Mouse (Mus musculus) MN1 (cell line): Measurements from ENCODE around the gene 4930562C15Rik.
"Not testable (repeated sequence)": the region's sequence is repeated elsewhere in the genome, so short reads cannot be mapped to it uniquely, and the experiment has no call there.

ENCODE experiments used
- DNase-seq: peaks from one replicate; pipeline ENCODE4 v3.0.0-alpha.2; 2016; ENCODE audit warnings: low spot score

The 4930562C15Rik gene

GRCm38 (mm10) chr16:4835191-4835590 lies at the start of gene 4930562C15Rik:
Gene 4930562C15Rik, plus strand, starts transcription at chr16:4835416.
- no peak for DNase-seq

DNA sequence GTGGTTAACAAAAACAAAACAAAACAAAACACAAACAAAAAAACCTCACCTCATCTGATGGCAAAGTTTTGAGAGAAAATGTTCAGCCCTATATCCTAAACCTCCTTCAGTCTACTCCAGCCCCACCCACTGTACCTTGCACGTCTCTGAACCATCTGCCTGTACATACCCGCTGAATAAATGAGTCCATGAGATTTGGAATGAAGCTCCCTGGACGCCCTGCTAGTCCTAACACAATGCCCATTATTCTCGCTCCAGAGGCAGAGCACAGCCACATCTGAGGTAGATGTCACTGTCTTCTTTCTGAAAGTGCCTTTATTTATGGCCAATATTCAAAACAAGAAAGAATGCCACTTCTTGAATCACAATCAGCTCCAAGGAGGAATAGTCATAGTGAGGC lies 49.5 kb upstream of the 4930562C15Rik start:
- no peak for DNase-seq

- no peak for DNase-seq
These were observed 47.0 kb upstream of the 4930562C15Rik start for GRCm38 (mm10) chr16:4788176-4788575.

GRCm38 (mm10) chr16:4789311-4789768 lies 45.9 kb upstream of the 4930562C15Rik start:
- peak; percentile 35 for DNase-seq

DNA sequence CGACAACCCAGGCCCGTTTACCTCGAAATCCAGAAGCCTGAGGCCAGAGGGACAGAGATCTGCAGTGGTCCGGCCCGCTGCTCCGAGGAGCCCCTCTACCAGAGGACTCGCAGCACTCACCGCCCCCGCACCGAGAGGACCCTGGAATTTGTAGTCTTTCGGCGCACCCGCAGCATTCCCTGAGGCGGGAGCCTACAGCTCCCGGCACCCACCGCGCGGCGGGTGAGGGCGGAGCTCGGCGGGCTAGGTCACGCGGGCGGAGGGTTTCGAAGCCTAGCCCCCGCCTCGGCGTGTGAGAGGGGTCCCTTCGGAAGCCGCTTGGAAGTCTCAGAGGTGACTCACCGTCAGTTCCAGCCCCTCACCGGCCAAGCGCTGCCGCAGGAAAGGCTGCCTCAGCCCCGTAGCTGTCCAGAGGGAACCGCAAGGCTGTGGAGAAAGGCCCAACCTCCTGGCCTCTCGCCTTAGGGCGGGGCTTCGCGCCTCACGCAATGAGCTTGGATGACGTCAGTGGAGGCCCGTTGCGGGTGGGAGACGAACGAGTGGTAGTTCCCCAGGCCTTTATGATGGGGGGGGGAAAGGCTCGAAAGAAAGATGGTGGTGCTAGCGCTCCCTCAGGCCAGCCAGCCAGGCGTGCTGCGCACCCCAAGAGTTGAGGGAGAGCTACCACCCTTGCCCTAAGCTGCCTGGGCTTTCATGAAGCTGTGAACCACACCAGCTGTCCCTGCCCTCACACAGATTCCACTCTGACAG lies 45.2 kb upstream of the 4930562C15Rik start, which contains the start of gene Cdip1:
Gene Cdip1 (minus strand): TSS at position 483 of the 750 bp plus-strand sequence.
- peak; percentile 95 for DNase-seq

DNA sequence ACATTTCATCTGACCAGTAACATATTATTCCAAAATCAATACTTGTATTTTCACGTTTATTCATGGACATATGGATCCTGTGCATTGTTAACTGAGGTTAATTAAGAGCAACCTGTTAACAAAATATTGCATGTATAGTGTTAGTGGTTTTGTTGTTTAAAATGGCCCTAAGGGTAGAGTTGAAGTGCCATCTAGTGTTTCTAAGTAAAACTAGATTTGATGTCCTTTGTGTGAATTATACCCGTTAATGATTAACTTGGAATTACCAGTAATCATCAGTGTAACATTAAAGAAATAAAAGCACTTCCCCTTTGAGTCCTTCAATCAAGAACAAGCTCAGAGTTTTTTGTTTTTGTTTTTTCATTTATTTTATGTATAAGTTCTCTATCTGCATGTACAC lies 43.9 kb upstream of the 4930562C15Rik start:
- peak; percentile 15 for DNase-seq

- no peak for DNase-seq
These were observed 38.6 kb upstream of the 4930562C15Rik start for GRCm38 (mm10) chr16:4796631-4797030.

DNA sequence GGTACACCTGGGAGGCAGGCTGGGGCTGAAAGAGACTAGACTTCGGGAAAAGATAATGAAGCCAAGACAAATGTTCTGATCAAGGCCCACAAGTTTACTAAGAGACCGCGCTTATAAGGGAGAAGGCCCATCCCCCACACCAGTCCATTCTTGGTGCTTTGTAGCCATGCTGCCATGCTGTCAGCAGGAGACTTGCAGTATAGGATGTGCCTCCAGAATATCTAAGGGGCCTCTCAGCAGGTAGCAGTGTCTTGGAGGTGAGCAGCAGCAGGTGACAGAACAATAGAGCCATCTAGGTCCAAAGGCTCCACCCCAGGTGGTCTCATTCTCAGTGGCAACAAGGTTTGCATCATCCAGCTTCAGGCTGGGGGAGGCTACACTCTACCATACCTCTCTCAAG lies 16.9 kb upstream of the 4930562C15Rik start:
- no peak for DNase-seq

DNA sequence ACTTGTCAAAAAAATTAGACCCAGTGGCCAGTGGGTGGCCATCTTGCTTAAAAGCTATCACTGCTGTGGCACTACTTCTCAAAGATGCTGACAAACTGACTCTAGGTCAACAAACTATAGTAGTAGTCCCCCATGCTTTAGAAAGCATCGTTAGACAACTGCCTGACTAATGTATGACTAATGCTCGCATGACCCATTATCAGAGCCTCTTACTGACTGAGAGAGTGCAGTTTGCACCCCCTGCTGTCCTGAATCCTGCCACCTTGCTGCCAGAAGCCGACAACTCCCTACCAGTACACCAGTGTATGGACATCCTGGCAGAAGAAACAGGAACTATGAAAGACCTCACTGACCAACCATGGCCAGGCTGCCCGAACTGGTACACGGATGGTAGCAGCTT lies 10.8 kb upstream of the 4930562C15Rik start:
- not testable (repeated sequence) for DNase-seq

DNA sequence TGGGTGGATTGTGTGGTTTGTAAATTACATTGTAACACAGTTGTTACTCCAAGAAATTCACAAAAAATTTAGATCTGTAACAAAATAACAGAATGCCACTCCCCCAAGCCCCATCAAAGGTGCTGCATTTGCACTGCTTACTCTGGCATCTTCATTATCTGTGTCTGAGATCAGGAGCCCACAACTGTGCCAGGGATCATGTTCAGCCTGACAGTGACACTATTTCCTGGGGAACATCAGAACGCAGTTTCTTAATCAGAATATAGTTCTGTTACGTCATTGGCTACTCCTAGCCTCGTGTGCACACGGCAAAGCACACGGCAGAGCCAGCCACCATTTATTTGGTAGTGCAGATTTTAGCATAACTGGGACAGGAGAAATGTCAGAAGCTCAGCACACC lies 7.6 kb upstream of the 4930562C15Rik start:
- DNase-seq = no peak

- DNase-seq = no peak
These were observed 5.8 kb upstream of the 4930562C15Rik start for GRCm38 (mm10) chr16:4829271-4829900.

- no peak for DNase-seq
These were observed 3.4 kb upstream of the 4930562C15Rik start for GRCm38 (mm10) chr16:4831650-4832419.

GRCm38 (mm10) chr16:4833858-4834257 lies 1.4 kb upstream of the 4930562C15Rik start:
- DNase-seq = no peak

DNA sequence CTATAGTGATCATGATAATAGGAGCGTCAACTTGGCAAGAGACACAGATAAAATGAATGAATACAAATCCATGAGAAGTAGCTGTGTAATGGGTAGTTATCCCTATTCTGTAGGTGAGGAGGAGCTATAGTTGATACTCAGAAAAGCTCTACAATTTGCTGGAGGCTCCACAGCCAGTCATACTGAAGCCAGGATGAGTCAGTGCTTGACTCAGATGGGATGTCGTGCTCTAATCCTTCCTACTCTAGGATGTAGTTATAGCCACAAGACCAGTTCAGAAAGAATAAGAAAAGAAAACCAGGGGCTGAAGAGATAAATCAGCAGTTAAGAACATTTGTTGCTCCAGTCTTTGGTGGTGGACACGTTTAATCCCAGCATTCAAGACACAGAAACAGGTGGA lies 2.4 kb downstream of the 4930562C15Rik start:
- DNase-seq = no peak

- DNase-seq = no peak
These were observed 4.3 kb downstream of the 4930562C15Rik start for GRCm38 (mm10) chr16:4839552-4839951.

- DNase-seq = no peak
These were observed 5.0 kb downstream of the 4930562C15Rik start for GRCm38 (mm10) chr16:4840231-4840630.

GRCm38 (mm10) chr16:4847041-4847440 lies 11.8 kb downstream of the 4930562C15Rik start:
- no peak for DNase-seq

DNA sequence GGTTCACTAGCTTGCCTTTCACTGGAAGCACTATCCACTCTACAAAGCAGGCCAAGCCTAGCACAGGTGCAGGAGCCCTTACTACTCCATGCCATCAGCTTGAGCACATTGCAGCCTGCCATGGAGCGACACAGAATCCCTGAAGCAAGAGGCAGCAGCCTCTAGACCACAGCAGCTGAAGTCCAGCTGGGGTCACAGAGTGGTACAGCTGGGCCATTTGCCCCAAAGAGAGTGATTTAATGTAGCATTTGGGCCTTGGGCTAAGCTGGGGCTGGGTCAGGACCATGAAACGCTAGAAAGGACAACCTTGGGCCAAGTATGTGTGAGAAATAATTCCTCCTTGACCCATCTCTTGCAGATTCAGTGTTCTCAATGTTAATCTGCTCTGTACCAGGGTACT lies 12.9 kb downstream of the 4930562C15Rik start:
- no peak for DNase-seq

GRCm38 (mm10) chr16:4850361-4850760 lies 15.1 kb downstream of the 4930562C15Rik start:
- peak; percentile 25 for DNase-seq

DNA sequence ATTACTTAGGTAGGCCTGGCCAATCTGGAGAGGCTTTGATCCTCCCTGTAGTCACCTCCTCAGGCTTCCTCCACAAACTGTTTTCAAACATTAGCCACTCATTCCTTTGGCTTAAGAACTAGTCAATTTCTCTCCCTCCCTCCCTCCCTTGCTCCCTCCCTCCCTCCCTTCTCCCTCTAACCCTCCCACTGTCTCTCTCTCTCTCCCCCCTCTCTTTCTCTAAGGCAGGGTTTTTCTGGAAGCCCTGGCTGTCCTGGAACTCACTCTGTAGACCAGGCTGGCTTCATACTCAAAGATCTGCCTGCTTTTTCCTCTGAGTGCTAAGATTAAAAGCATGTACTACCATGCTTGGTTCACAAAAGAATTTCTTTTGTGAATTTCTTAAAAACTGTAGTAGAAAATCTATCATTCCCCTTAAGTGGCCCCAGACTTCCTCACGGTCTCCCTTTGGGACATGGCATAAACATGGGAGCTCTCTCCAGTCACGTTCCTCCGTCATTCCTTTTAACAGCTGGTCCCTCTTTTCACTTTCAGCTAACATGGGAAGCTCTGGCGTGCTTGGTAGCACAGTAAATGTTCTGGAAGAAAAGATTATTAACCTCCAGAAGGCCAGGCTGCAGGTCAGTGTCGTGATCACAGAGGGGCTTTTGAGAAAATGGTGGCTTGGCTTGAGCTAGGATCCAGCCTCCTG lies 15.9 kb downstream of the 4930562C15Rik start:
- DNase-seq = no peak

GRCm38 (mm10) chr16:4855046-4855650 lies 19.9 kb downstream of the 4930562C15Rik start:
- DNase-seq = no peak

DNA sequence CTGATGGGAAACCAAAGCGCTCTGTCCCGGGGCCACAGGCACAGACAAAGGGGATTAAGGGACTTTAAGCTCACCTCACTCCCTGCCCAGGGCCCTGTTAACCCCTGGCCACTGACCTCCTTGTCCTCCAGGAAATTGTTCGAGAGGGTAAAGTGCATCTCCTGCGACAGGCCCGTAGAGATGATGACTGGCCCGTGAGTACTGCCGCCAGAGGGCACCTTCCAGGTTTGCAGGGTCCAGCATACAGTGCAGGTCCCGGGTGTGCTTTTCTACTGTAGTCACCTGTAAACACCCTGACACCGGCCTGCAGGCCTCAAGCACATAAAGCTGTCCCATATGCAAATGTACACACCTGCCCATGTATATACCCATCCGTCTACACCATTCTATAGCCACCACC lies 26.2 kb downstream of the 4930562C15Rik start:
- DNase-seq = no peak
